Mouse (Mus musculus) kidney, embryonic 15.5 days (tissue): Measurements from ENCODE around the gene Kcnq2. TPM values are rescaled to one million over a fixed set of nuclear protein-coding genes. Genes with fewer than 3 reads are reported as not detected.
A peak's percentile ranks its signal among the peaks of the same experiment; 100 is the strongest.

Source experiments
- ATAC-seq: fragments of 200-750 bp; cut with Nextera tagmentation; replicated peaks from 2 replicates; pipeline ENCODE4 v1.8.0; 2017; ENCODE audit warnings: moderate TSS enrichment; ENCODE audit not compliant: low FRiP score
- H3K27ac ChIP-seq: fragments of 300-500 bp; sonication (generic); 2 replicates; pipeline ENCODE4 v1.5.1; 2015; ENCODE audit warnings: mild to moderate bottlenecking, inconsistent platforms
- H3K27me3 ChIP-seq: fragments of 300-500 bp; sonication (generic); 2 replicates; pipeline ENCODE4 v1.6.1; 2015; ENCODE audit warnings: inconsistent platforms
- H3K36me3 ChIP-seq: fragments of 300-500 bp; sonication (generic); 2 replicates; pipeline ENCODE4 v1.6.1; 2015; ENCODE audit warnings: inconsistent platforms
- H3K4me1 ChIP-seq: fragments of 300-500 bp; sonication (generic); 2 replicates; pipeline ENCODE4 v1.6.1; 2015; ENCODE audit warnings: inconsistent platforms
- H3K4me2 ChIP-seq: fragments of 300-500 bp; sonication (generic); 2 replicates; pipeline ENCODE4 v1.6.1; 2015; ENCODE audit warnings: moderate library complexity, mild to moderate bottlenecking, inconsistent platforms
- H3K4me3 ChIP-seq: fragments of 300-500 bp; sonication (generic); replicated peaks from 2 replicates; pipeline ENCODE4 v1.5.1; 2015; ENCODE audit warnings: mild to moderate bottlenecking, inconsistent platforms
- H3K9ac ChIP-seq: fragments of 300-500 bp; sonication (generic); 2 replicates; pipeline ENCODE4 v1.6.1; 2015; ENCODE audit warnings: mild to moderate bottlenecking, inconsistent platforms
- H3K9me3 ChIP-seq: fragments of 300-500 bp; sonication (generic); replicated peaks from 2 replicates; pipeline ENCODE4 v1.6.1; 2016; ENCODE audit warnings: inconsistent platforms
- WGBS: fragments of 180-500 bp; shearing (Covaris S2); methylation state at CpG from one replicate; pipeline ENCODE4 v1.1.7; 2015; ENCODE audit warnings: mixed read lengths; 5-methylcytosine and 5-hydroxymethylcytosine counted together
- polyA plus RNA-seq: library from polyadenylated mRNA; unstranded; fragments of >200 nt; fragmentation: Nextera tagmentation; extraction: Ambion mirVana; gene quantifications from 2 replicates; pipeline ENCODE4 v1.2.1, GENCODE M21; 2015

The Kcnq2 gene
- polyA plus RNA-seq, 1 experiment from 2014 or later = 0.68 TPM

GRCm38 (mm10) chr2:181144675-181145074, 9.6 kb upstream of the Kcnq2 start:
- H3K9me3 ChIP-seq = no peaks in the 10 kb centered on the region
- peaks cover 12% of the 10 kb centered on the region for H3K4me1 ChIP-seq
- peak; percentile 40; the same call in 1 of the 2 replicates for ATAC-seq
- H3K36me3 ChIP-seq = no peaks in the 10 kb centered on the region
- no peak overlapping the region for H3K4me2 ChIP-seq
- peaks cover 64% of the 10 kb centered on the region for H3K27me3 ChIP-seq
- WGBS = 54% methylated on average over 2 of the region's 2 CpGs
- no peak overlapping the region for H3K9ac ChIP-seq
- H3K27ac ChIP-seq = no peak overlapping the region
- H3K4me3 ChIP-seq = no peak overlapping the region

GRCm38 (mm10) chr2:181143509-181144276, 8.6 kb upstream of the Kcnq2 start:
- Histone ChIP-seq H3K4me2 (no peak overlapping the region), H3K9me3 (no peaks in the 10 kb centered on the region), H3K4me3 (no peak overlapping the region), H3K36me3 (no peaks in the 10 kb centered on the region), H3K9ac (no peak overlapping the region), H3K27ac (no peak overlapping the region), H3K27me3 (peaks cover 56% of the 10 kb centered on the region), H3K4me1 (peaks cover 12% of the 10 kb centered on the region)
- no peak for ATAC-seq
- WGBS = 72% methylated on average over 2 of the region's 2 CpGs

GRCm38 (mm10) chr2:181142703-181143135, 7.6 kb upstream of the Kcnq2 start:
- no peak for ATAC-seq
- 58% methylated on average over 8 of the region's 8 CpGs for WGBS
- no peak overlapping the region for H3K9ac ChIP-seq

GRCm38 (mm10) chr2:181139641-181140193, 4.6 kb upstream of the Kcnq2 start:
- Histone ChIP-seq H3K4me1 (peaks cover 6% of the 10 kb centered on the region), H3K27ac (no peak overlapping the region), H3K9ac (no peak overlapping the region), H3K4me2 (no peak overlapping the region), H3K27me3 (peaks cover 63% of the 10 kb centered on the region), H3K36me3 (no peaks in the 10 kb centered on the region), H3K4me3 (no peak overlapping the region), H3K9me3 (no peaks in the 10 kb centered on the region)
- ATAC-seq = no peak
- 85% methylated on average over 5 of the region's 5 CpGs for WGBS

More at GRCm38 (mm10) chr2:181142703-181143135, 7.6 kb upstream of the Kcnq2 start:
- no peak overlapping the region for H3K27ac ChIP-seq
- peaks cover 58% of the 10 kb centered on the region for H3K27me3 ChIP-seq
- H3K9me3 ChIP-seq = no peaks in the 10 kb centered on the region
- no peaks in the 10 kb centered on the region for H3K36me3 ChIP-seq
- H3K4me2 ChIP-seq = no peak overlapping the region
- H3K4me1 ChIP-seq = peaks cover 4% of the 10 kb centered on the region
- no peak overlapping the region for H3K4me3 ChIP-seq

GRCm38 (mm10) chr2:181136934-181137333, 1.8 kb upstream of the Kcnq2 start:
- Histone ChIP-seq H3K4me3 (no peak overlapping the region), H3K4me1 (peaks cover 15% of the 10 kb centered on the region), H3K36me3 (no peaks in the 10 kb centered on the region), H3K27ac (no peak overlapping the region), H3K9ac (no peak overlapping the region), H3K27me3 (peaks cover 75% of the 10 kb centered on the region), H3K4me2 (no peak overlapping the region), H3K9me3 (no peaks in the 10 kb centered on the region)
- 3% methylated on average over 6 of the region's 6 CpGs for WGBS
- ATAC-seq = no peak

GRCm38 (mm10) chr2:181135446-181135818, 332 bp upstream of the Kcnq2 start:
- WGBS = 12% methylated on average over 4 of the region's 4 CpGs
- Histone ChIP-seq H3K9ac (no peak overlapping the region), H3K27ac (no peak overlapping the region), H3K4me1 (peaks cover 15% of the 10 kb centered on the region), H3K4me2 (peak overlapping the region; percentile 86), H3K9me3 (no peaks in the 10 kb centered on the region), H3K27me3 (peaks cover 77% of the 10 kb centered on the region), H3K4me3 (peak overlapping the region; percentile 51), H3K36me3 (no peaks in the 10 kb centered on the region)
- no peak for ATAC-seq

- no peak for ATAC-seq
- H3K27me3 ChIP-seq = peaks cover 81% of the 10 kb centered on the region
- WGBS = 11% methylated on average over 21 of the region's 22 CpGs
Measured at GRCm38 (mm10) chr2:181133837-181134590, 1.1 kb downstream of the Kcnq2 start.

GRCm38 (mm10) chr2:181130245-181130644, 4.9 kb downstream of the Kcnq2 start:
- Histone ChIP-seq H3K27ac (no peak overlapping the region), H3K36me3 (no peaks in the 10 kb centered on the region), H3K4me1 (peaks cover 14% of the 10 kb centered on the region), H3K9me3 (no peaks in the 10 kb centered on the region), H3K9ac (no peak overlapping the region), H3K4me2 (no peak overlapping the region), H3K27me3 (peaks cover 52% of the 10 kb centered on the region), H3K4me3 (no peak overlapping the region)
- WGBS = 79% methylated on average over 4 of the region's 4 CpGs
- ATAC-seq = no peak

More at GRCm38 (mm10) chr2:181133837-181134590, 1.1 kb downstream of the Kcnq2 start:
- Histone ChIP-seq H3K9ac (no peak overlapping the region), H3K4me2 (peak overlapping the region; percentile 86), H3K4me3 (peak overlapping the region; percentile 51), H3K27ac (no peak overlapping the region), H3K4me1 (peaks cover 15% of the 10 kb centered on the region), H3K36me3 (no peaks in the 10 kb centered on the region), H3K9me3 (no peaks in the 10 kb centered on the region)

GRCm38 (mm10) chr2:181128963-181129362, 6.1 kb downstream of the Kcnq2 start:
- ATAC-seq = no peak
- H3K9ac ChIP-seq = no peak overlapping the region
- no peak overlapping the region for H3K4me2 ChIP-seq
- no peak overlapping the region for H3K27ac ChIP-seq
- peaks cover 1% of the 10 kb centered on the region; the same call in 1 of the 2 replicates for H3K4me1 ChIP-seq
- WGBS = 75% methylated on average over 4 of the region's 4 CpGs
- no peaks in the 10 kb centered on the region for H3K9me3 ChIP-seq
- peaks cover 39% of the 10 kb centered on the region for H3K27me3 ChIP-seq
- no peaks in the 10 kb centered on the region for H3K36me3 ChIP-seq
- H3K4me3 ChIP-seq = no peak overlapping the region

- Histone ChIP-seq H3K36me3 (no peaks in the 10 kb centered on the region), H3K9ac (no peak overlapping the region), H3K27ac (no peak overlapping the region), H3K4me3 (no peak overlapping the region), H3K4me1 (no peaks in the 10 kb centered on the region), H3K4me2 (no peak overlapping the region), H3K27me3 (peaks cover 27% of the 10 kb centered on the region), H3K9me3 (no peaks in the 10 kb centered on the region)
- WGBS = 45% methylated on average over 3 of the region's 3 CpGs
- no peak for ATAC-seq
Measured at GRCm38 (mm10) chr2:181127786-181128185, 7.3 kb downstream of the Kcnq2 start.

GRCm38 (mm10) chr2:181125726-181126455, 9.2 kb downstream of the Kcnq2 start:
- H3K27me3 ChIP-seq = peaks cover 11% of the 10 kb centered on the region; the same call in 1 of the 2 replicates
- whole genome bisulfite sequencing = 45% methylated on average over 7 of the region's 7 CpGs
- H3K36me3 ChIP-seq = no peaks in the 10 kb centered on the region
- H3K4me1 ChIP-seq = no peaks in the 10 kb centered on the region
- H3K27ac ChIP-seq = no peak overlapping the region
- no peak for ATAC-seq
- H3K9me3 ChIP-seq = no peaks in the 10 kb centered on the region
- H3K4me2 ChIP-seq = no peak overlapping the region
- H3K4me3 ChIP-seq = no peak overlapping the region
- H3K9ac ChIP-seq = no peak overlapping the region
